ENCODE assay signal across 10 mouse cellular contexts in genomic region chr14:45423220-45423619, GRCm38 (mm10). TPM values are rescaled to one million over a fixed set of nuclear protein-coding genes. Genes with fewer than 3 reads are reported as not detected.
DNase-seq lines count a peak whose midpoint lies in the region; ATAC-seq and TF ChIP-seq lines count a peak whose summit lies in the region.
"Had no signal": no experiment of that assay in that cellular context is flagged by ENCODE, and none has a peak within 500 bp of the region (broad histone marks: within the 10 kb centered on the region; RNA-seq: fewer than 3 reads in every experiment).

No protein-coding gene starts in this region.

- DNase-seq in kidney, adult 11 months, result peak; percentile 31
- DNase-seq in c-Kit-positive CD71-negative TER-119-negative erythroid progenitor cells, embryonic 14.5 days (ENCODE audit: low read depth), result peak; percentile 60
- peak; percentile 9 to 13 for DNase-seq in layer of hippocampus, postnatal 36 days
- peak; percentile 90 for DNase-seq in midbrain, postnatal 0 days (ENCODE audit: low spot score)
- DNase-seq in spleen, postnatal 14 days (ENCODE audit: low spot score in 2 of 2), result no peak

- H3K4me2 ChIP-seq in kidney, embryonic 16.5 days (replicated peaks; ENCODE audit: low read depth, low read length), result no peak overlapping the region
- H3K4me2 ChIP-seq in forebrain, embryonic 16.5 days (ENCODE audit: low read length), result no peak overlapping the region
- H3K4me2 ChIP-seq in midbrain, postnatal 0 days (ENCODE audit: low read depth, low read length, poor library complexity, severe bottlenecking), result no peak overlapping the region

- 10% methylated on average over 5 of the region's 5 CpGs for WGBS in kidney, embryonic 16.5 days
- 10% methylated on average over 5 of the region's 5 CpGs for WGBS in forebrain, embryonic 16.5 days
- 9% methylated on average over 5 of the region's 5 CpGs for WGBS in midbrain, postnatal 0 days

- TF ChIP-seq EP300 in ES-Bruce4 (IDR thresholded peaks at IDR 0.05; ENCODE audit: insufficient read depth, low read depth, low read length), result no peak

- no peak overlapping the region for H3K27ac ChIP-seq in kidney, embryonic 16.5 days (ENCODE audit: low read length)
- no peak overlapping the region for H3K27ac ChIP-seq in ES-Bruce4 (ENCODE audit: insufficient read depth, low read length)
- H3K27ac ChIP-seq in forebrain, embryonic 16.5 days (ENCODE audit: low read length), result no peak overlapping the region
- no peak overlapping the region for H3K27ac ChIP-seq in midbrain, postnatal 0 days (ENCODE audit: low read depth, low read length)
- H3K27ac ChIP-seq: macrophage had no signal

- no peak overlapping the region for H3K4me3 ChIP-seq in kidney, embryonic 16.5 days (ENCODE audit: low read length)
- no peak overlapping the region for H3K4me3 ChIP-seq in ES-Bruce4 (ENCODE audit: low read depth, low read length)
- H3K4me3 ChIP-seq in forebrain, embryonic 16.5 days (replicated peaks; ENCODE audit: low read length), result no peak overlapping the region
- H3K4me3 ChIP-seq in midbrain, postnatal 0 days (ENCODE audit: low read depth, low read length), result no peak overlapping the region
- H3K4me3 ChIP-seq: erythroblast, embryonic 14.5 days had no signal

- peaks cover 6% of the 10 kb centered on the region for H3K9me3 ChIP-seq in kidney, embryonic 16.5 days (ENCODE audit: low read length)
- H3K9me3 ChIP-seq in ES-Bruce4 (replicated peaks; ENCODE audit: control insufficient read depth, insufficient read depth, low read length, poor library complexity, severe bottlenecking), result peaks cover 5% of the 10 kb centered on the region; the same call in 1 of the 2 replicates
- H3K9me3 ChIP-seq in forebrain, embryonic 16.5 days (ENCODE audit: control insufficient read depth, low read length), result no peaks in the 10 kb centered on the region
- H3K9me3 ChIP-seq in midbrain, postnatal 0 days (ENCODE audit: low read length), result no peaks in the 10 kb centered on the region

- no peaks in the 10 kb centered on the region for H3K27me3 ChIP-seq in kidney, embryonic 16.5 days (ENCODE audit: insufficient read depth, low read length)
- H3K27me3 ChIP-seq in ES-Bruce4 (ENCODE audit: control insufficient read depth, insufficient read depth, low read length, poor library complexity, severe bottlenecking), result no peaks in the 10 kb centered on the region
- no peaks in the 10 kb centered on the region for H3K27me3 ChIP-seq in forebrain, embryonic 16.5 days (replicated peaks; ENCODE audit: control insufficient read depth, insufficient read depth, low read length)
- H3K27me3 ChIP-seq in midbrain, postnatal 0 days (ENCODE audit: insufficient read depth, low read length), result no peaks in the 10 kb centered on the region

- H3K9ac ChIP-seq in kidney, embryonic 16.5 days (replicated peaks; ENCODE audit: low read length), result no peak overlapping the region
- no peak overlapping the region for H3K9ac ChIP-seq in ES-Bruce4 (ENCODE audit: low read depth, poor library complexity, severe bottlenecking)
- H3K9ac ChIP-seq in forebrain, embryonic 16.5 days (replicated peaks; ENCODE audit: low read depth, low read length), result no peak overlapping the region
- no peak overlapping the region for H3K9ac ChIP-seq in midbrain, postnatal 0 days (replicated peaks; ENCODE audit: low read length, poor library complexity, severe bottlenecking)

- H3K36me3 ChIP-seq in kidney, embryonic 16.5 days (ENCODE audit: insufficient read depth, low read length), result no peaks in the 10 kb centered on the region
- H3K36me3 ChIP-seq in ES-Bruce4 (ENCODE audit: control insufficient read depth, insufficient read depth, low read length, poor library complexity, severe bottlenecking), result no peaks in the 10 kb centered on the region
- H3K36me3 ChIP-seq in forebrain, embryonic 16.5 days (ENCODE audit: control insufficient read depth, insufficient read depth), result no peaks in the 10 kb centered on the region
- H3K36me3 ChIP-seq in midbrain, postnatal 0 days (ENCODE audit: insufficient read depth, low read length), result no peaks in the 10 kb centered on the region

- TF ChIP-seq CTCF in ES-Bruce4 (IDR thresholded peaks at IDR 0.05; ENCODE audit: low read depth, low read length), result peak; percentile 21
- peak; percentile 87 for TF ChIP-seq CTCF in midbrain, postnatal 0 days (IDR thresholded peaks at IDR 0.05)

- ATAC-seq in kidney, embryonic 16.5 days (ENCODE audit: low FRiP score, low TSS enrichment), result no peak
- peak; percentile 77 for ATAC-seq in forebrain, embryonic 16.5 days
- ATAC-seq in midbrain, postnatal 0 days (ENCODE audit: low FRiP score), result peak; percentile 71; the same call in 1 of the 2 replicates

- H3K4me1 ChIP-seq in kidney, embryonic 16.5 days (ENCODE audit: insufficient read depth, low read length), result no peaks in the 10 kb centered on the region
- no peaks in the 10 kb centered on the region for H3K4me1 ChIP-seq in ES-Bruce4 (ENCODE audit: control insufficient read depth, insufficient read depth, low read length)
- H3K4me1 ChIP-seq in forebrain, embryonic 16.5 days (replicated peaks; ENCODE audit: control insufficient read depth, insufficient read depth, low read length), result no peaks in the 10 kb centered on the region
- H3K4me1 ChIP-seq in midbrain, postnatal 0 days (ENCODE audit: insufficient read depth, low read length), result no peaks in the 10 kb centered on the region

- TF ChIP-seq POLR2A in ES-Bruce4 (IDR thresholded peaks at IDR 0.05; ENCODE audit: insufficient read depth, low read length), result no peak

RNA-seq across cellular contexts. Expression of gene Gnpnat1, which starts 18.5 kb away (rescaled TPM):
- polyA plus RNA-seq in kidney, embryonic 16.5 days (2015; fragmentation: Nextera tagmentation; extraction: Ambion mirVana), result 58.1 and 63.0 TPM in 2 replicates
- 96.6 and 98.5 TPM in 2 replicates for polyA plus RNA-seq in ES-Bruce4 (2011; ENCODE audit: insufficient read depth, insufficient read length, low read depth, missing spikeins)
- polyA plus RNA-seq in forebrain, embryonic 16.5 days (2015; fragmentation: Nextera tagmentation; extraction: Ambion mirVana), result 24.8 and 27.2 TPM in 2 replicates
- 10 to 100 TPM; 18.9 to 19.2 TPM for total RNA-seq in layer of hippocampus, postnatal 36 days (2021)
- total RNA-seq in midbrain, postnatal 0 days (2014; rRNA removed), result 17.6 and 26.2 TPM in 2 replicates
- polyA plus RNA-seq in midbrain, postnatal 0 days (2015; fragmentation: Nextera tagmentation; extraction: Ambion mirVana), result 19.1 and 23.5 TPM in 2 replicates
- polyA plus RNA-seq: erythroblast, embryonic 14.5 days had no signal

Comparison
In these comparisons a context has a peak if more than half of its experiments do, and no peak if none do; other contexts are left out.
1. DNase-seq: peak in kidney, adult 11 months (single experiment), c-Kit-positive CD71-negative TER-119-negative erythroid progenitor cells, embryonic 14.5 days (single experiment), layer of hippocampus, postnatal 36 days (2 of 2) and midbrain, postnatal 0 days (single experiment); none in spleen, postnatal 14 days (0 of 2).